Mouse (Mus musculus): Measurements from ENCODE around the gene Vmn1r137. TPM values are rescaled to one million over a fixed set of nuclear protein-coding genes. Genes with fewer than 3 reads are reported as not detected.

Gene Vmn1r137
- polyA plus RNA-seq (2017; shearing (Covaris generic)), result not detected

GRCm38 (mm10) chr7:21994287-21994686, at the start of gene Vmn1r137:
Gene Vmn1r137, plus strand, starts transcription at chr7:21994587.

GRCm38 (mm10) chr7:22028797-22029196, 34.4 kb downstream of the Vmn1r137 start, which contains the start of gene Vmn1r138:
Gene Vmn1r138, minus strand, starts transcription at chr7:22028897.

Other genes with a start within 250 kb of the Vmn1r137 start
- gene Gm4175, start 233.1 kb upstream of the Vmn1r137 start, polyA plus RNA-seq (2017; shearing (Covaris generic)), result not detected
- gene Gm4177, start 197.9 kb upstream of the Vmn1r137 start, polyA plus RNA-seq (2017; shearing (Covaris generic)), result not detected
- gene Vmn1r135, start 162.2 kb upstream of the Vmn1r137 start, polyA plus RNA-seq (2017; shearing (Covaris generic)), result not detected
- not detected for gene Gm5725, start 150.3 kb upstream of the Vmn1r137 start, polyA plus RNA-seq (2017; shearing (Covaris generic))
- gene Gm5891, start 73.3 kb upstream of the Vmn1r137 start, polyA plus RNA-seq (2017; shearing (Covaris generic)), result not detected
- gene Vmn1r138, start 34.3 kb downstream of the Vmn1r137 start, polyA plus RNA-seq (2017; shearing (Covaris generic)), result not detected
- not detected for gene Gm6176, start 61.7 kb downstream of the Vmn1r137 start, polyA plus RNA-seq (2017; shearing (Covaris generic))
- not detected for gene Vmn1r139, start 74.5 kb downstream of the Vmn1r137 start, polyA plus RNA-seq (2017; shearing (Covaris generic))
- gene Gm16451, start 123.7 kb downstream of the Vmn1r137 start, polyA plus RNA-seq (2017; shearing (Covaris generic)), result not detected
- gene Gm10666, start 140.2 kb downstream of the Vmn1r137 start, polyA plus RNA-seq (2017; shearing (Covaris generic)), result not detected
- not detected for gene Vmn1r142, start 169.4 kb downstream of the Vmn1r137 start, polyA plus RNA-seq (2017; shearing (Covaris generic))
- not detected for gene Vmn1r143, start 194.8 kb downstream of the Vmn1r137 start, polyA plus RNA-seq (2017; shearing (Covaris generic))
- gene Gm8653, start 206.7 kb downstream of the Vmn1r137 start, polyA plus RNA-seq (2017; shearing (Covaris generic)), result not detected
- gene Gm8453, start 234.9 kb downstream of the Vmn1r137 start, polyA plus RNA-seq (2017; shearing (Covaris generic)), result not detected

Data from activated CD4-positive, CD25-positive, alpha-beta regulatory T cell, adult 9 weeks (primary cell).